Mouse (Mus musculus): ENCODE data around the gene Bdkrb2.

GRCm38 (mm10) chr12:105571867-105572266, 8.8 kb downstream of the Bdkrb2 start:
- TF ChIP-seq POLR2A (IDR thresholded peaks at IDR 0.05; ENCODE audit: low read depth, low read length), result no peak
- no peak for TF ChIP-seq CTCF (IDR thresholded peaks at IDR 0.05; ENCODE audit: extremely low read depth, insufficient read depth, insufficient read length, insufficient replicate concordance)

All from spleen, adult 2 months (tissue).